Mouse (Mus musculus): Measurements from ENCODE around the gene Ctsw.
"Not testable (repeated sequence)": the region's sequence is repeated elsewhere in the genome, so short reads cannot be mapped to it uniquely, and the experiment has no call there.

The Ctsw gene

DNA sequence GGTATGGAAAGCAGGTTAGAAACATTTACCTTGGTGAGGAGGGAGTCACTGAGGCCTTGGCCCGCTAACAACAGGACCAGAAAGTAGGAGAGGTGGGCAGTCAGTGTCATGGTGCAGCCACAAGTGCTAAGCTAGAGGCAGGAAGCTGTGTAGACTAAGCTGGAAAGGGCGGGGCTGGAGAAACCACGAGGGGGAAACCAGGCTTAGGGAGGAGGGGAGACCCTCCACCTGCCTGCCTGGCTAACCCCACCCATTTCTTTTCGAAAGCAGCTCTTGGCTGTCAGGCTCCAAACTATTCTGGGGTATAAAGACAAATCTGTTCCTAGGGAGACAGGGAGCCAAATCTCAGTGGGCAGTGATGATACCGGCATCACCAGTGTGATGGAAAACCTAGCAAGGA lies at the start of gene Ctsw:
Gene Ctsw (minus strand): TSS at position 134 of the 400 bp plus-strand sequence.
- peak; percentile 82 for DNase-seq

DNA sequence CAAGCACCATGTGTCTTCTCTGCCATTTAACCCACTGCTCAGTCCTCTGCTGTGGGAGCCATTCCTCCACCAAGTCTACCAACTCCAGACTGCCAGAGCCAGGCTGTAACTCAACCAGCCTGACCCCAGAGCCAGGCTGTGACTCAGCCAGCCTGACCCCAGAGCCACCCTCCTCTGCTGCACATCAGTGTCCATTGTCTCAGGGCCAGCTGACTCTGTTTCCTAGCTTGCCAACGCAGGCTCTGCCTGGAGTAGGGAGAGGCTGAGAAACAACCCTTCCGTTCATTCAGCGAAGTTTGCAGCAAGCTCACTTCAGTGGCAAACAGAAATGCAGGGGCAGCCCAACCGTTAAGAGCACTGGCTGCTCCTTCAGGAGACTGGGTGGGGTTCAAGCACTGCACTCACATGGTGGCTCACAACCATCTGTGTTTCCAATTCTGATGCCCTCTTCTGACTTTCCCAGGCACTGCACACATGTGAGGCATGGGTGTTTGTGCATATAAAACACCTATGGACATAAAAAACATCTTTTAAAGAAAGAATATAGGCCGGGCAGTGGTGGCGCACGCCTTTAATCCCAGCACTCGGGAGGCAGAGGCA lies 48.7 kb upstream of the Ctsw start:
- no peak for DNase-seq

DNA sequence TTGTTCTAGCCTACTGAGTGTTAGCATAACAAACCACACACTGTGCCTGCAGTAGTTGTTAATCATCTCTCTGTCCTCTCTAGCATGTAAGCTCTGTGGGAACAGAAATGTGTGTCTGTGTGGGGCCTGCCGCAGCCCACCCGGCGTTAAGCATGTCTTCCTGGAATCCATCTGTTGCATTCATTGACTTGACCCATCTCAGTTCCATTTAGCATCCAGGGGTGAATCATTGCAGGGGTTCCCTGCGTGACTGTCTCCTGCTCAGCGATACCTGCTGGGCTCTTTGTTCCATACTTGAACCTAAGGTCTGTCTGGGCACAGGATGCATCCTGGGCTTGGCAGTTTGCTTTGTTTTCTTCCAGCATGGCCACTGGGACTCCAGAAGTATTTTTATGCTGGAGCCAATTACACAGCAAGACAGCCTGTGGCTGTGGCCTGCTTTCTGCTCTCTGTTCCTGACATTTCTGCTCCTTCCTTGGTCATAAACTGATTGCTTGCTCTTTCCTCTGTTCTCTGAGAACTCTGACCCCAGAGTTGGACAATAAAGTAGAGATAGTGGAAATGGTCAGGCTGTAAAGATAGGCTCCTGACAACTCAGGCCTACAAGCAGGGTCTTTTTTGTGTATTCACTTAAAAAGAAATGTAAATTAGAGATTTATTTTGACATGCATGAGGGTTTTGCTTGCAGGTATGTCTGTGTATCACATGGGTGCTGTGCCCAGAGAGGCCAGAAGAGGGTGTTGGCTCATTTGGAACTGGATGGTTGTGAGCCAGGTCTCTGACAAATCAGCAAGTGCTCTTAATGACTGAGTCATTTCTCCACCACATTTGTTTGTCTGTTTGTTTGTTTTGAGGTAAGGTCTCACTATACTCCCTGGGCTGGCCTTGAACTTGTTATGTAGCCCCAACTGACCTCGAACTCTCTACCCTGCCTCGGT lies 47.8 kb upstream of the Ctsw start:
- peak; percentile 24 for DNase-seq

DNA sequence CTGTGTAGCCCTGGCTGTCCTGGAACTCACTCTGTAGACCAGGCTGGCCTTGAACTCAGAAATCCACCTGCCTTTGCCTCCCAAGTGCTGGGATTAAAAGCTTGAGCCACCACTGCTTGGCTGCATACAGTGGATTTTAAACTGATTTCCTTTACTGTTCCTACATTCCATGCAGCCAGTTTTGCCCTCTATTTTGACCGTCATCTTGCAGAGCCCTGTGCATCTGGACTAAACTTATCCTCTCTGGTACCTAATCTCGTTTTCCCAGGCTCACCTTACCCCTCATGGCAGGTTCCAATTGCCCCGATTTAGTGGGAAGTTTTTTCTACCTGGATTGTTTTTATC lies 44.7 kb upstream of the Ctsw start:
- no peak for DNase-seq

DNA sequence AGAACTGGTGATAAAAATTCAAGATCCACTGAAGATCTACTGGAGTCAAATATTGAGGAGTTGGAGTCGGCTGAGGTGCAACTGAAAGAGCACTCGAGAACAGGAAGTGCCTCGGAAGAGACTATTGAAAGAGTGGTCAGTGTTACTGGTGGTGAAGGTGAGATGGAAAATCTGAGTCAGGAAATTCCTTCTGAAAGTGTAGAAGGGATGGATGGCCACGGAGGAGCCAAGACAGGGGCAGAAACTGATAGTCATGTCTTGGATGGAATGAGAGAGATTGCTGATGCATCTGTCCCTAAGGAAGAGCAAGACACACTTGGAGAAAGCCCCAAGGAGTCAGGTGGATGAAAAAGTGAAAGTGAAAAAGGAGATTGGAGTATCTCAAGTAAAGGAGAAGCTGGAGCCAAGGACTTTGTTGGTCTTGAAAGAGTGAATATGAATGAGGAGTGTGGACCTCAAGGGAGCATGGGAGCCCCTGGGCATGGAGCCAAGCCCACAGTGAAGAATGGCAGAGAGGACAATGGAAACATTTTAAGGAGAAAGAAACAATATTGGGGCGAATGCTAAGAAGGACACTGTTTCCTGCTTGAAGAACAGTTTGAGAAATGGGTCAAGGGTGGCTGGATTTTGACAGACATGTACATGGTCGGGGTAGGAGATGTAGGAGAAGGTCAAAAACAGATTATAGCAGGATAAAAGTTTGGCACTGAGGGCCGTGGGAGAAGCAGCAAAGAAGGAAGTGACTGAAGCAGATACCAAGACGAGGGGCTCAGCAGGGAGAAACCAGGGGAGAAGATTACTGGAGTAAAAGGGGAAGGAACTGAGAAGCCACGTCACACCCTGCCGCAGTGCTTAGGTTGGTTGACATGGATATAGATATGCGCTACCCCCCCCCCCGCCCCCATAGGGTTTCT lies 44.0 kb upstream of the Ctsw start:
- DNase-seq, result no peak

DNA sequence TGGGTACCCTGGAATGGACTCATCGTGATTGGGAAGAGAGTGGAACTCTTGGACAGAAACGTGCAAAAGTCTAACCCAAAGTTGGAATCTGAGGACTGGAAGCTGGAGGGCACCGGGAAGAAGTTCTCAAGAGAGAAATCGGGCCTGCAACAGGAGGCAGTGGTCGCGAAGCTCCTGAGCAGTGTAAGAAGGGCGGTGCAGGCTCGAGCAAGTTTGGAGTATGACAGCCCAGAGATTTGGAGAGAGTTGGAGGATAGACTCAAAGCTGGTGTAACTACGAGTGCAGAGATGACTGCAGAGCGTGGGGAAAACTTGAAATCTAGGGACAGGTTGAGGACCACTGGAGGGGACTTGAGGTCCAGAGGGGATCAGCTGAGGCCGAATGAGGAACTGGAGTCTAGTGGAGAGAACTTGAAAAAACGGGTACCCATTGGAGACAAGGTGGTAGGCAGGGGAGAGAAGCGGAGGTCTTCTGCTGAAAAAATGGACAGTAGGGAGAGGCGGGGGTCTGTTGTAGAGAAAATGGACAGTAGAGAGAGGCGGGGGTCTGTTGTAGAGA lies 42.8 kb upstream of the Ctsw start:
- no peak for DNase-seq

DNA sequence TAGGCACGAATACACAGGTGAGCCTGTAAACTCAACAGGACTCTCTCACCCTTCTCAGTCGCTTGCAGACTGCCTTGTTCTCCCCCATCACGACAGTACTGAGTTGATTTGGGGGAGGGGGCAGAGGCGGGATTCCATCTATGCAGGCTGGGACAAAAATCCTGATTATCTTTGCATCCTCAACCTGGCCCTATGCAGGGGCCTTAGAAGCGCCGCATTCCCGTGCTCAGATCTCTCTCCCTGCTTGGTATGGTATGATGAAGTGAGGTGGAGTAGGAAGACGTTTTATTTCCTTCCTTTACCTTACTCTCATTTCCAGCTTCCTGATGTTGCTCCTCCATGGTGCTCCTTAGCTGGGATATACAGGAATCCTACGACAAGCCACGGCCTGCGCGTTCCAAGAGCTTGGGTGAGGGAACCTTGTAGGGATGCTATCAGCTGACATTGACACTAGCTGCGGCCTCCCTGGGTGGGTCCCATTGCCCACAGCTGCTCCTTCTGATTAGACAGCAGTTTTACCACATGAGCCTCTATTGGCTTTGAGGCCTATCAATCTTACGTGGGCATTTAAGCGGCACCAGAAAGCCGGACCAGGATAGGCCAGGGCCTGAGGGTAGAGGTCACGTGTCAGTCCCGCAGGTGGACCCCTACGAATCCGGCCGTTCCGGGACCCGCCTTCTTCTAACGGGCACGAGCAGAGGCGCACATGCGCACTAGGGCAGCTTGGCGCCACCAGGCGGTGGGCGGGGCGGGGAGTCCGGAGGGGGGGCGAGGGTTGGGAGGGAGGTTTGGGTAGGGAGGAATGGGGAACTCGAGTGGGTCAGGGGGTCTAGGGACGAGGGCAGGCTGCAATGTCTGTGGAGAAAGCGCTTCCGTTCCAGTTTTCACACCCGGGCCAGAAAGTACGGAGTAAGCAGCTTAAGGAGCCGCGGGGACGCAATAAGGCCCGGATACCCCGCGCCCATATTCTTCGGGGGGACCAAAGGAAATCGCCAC lies 42.0 kb upstream of the Ctsw start, which contains the start of gene Snx32:
Gene Snx32 (minus strand): TSS at position 508 of the 996 bp plus-strand sequence.
- DNase-seq, result peak; percentile 97

DNA sequence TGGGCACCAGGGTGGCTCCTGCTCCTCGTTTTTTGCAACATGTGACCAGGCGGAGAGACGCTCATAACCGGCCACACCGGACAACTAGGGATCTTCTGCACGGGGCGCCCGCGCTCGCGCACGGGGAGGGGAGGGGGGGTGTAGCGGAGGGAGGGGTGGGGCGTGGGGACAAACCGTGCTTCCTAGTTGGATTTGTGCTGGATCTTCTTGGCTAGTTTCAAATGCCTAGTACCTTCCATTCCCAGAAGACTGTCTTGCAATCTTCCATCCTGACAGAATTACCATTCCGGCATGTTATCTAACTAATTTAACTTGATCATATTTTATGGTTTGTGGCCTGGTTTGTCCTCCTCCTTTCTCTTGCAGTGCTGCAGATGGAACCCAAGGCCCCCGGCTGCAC lies 35.4 kb upstream of the Ctsw start, which contains the start of gene 1700020D05Rik:
Gene 1700020D05Rik (minus strand): TSS at position 101 of the 400 bp plus-strand sequence.
- DNase-seq, result no peak

DNA sequence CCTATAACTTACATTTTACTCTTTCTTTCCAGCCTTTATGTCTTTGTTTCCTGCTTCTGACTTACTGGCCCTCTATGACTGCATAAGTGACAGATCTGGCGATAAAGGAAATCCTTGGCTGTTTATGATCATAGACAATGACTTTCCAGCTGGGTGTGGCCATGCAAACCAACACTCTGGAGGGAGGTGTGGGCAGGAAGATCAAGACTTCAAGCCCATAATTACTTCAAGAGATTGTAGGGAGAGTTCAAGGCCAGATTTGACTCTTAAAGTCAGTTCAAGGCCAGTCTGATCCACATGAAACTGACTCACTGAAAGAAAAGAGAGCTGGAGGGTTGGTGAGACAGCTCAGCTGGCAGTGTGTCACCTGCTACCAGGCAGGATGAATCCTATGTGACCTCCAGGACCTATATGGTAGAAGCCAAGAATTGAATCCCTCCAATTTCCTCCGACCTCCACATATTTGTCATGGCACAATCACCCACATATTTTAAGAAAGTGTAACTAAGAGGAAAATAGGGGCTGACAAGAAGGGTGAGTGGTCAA lies 32.1 kb upstream of the Ctsw start:
- DNase-seq, result no peak

DNA sequence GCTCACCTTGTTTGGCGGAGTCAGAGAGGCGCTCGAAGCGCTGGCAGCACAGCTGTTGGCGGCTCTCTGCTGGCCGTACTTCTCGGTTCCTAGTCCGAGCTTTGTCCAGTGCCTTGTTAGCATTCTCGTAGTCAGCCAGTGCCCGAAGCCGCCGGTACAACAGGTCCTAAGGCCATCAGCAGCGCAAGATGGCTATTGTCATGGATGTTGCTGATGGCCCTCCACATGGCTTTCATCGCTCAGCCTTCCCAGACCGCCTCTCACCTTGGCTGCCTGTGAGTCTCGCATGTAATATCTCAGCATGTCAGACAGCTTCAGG lies 27.7 kb upstream of the Ctsw start:
- no peak for DNase-seq

DNA sequence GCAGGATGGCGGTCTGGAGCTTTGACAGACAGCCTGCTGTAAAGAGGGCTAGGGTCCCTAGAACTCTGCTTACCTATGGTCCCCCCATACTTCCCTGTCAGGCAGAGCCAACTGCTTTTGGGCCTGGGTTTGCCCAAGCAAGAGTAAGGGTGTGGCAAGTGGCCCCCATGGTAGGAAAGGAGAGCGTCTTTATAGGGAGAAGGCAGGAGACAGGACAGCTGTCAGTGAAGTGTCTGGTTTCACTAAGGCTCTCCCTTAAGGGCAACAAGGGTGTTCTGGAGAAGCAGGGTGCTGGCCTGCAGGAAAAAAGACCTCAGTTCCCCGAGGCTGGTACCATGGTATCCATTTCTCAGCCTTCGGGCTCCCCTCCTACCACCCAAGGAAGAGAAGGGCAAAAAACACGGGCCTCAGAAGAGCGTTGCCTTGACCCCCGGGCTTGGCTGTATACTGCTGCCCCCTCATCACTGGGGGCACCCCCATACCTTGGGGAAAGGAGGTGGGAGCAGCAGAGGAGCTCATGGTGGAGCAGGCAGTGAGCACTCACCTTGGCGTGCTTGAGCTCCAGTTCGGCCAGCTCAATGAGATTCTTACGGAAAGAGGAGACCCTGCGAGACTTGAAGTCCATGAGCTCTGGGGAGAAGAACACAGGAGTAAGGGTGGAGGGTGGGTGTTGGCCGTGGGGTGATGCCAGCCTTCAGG lies 27.2 kb upstream of the Ctsw start:
- no peak for DNase-seq

DNA sequence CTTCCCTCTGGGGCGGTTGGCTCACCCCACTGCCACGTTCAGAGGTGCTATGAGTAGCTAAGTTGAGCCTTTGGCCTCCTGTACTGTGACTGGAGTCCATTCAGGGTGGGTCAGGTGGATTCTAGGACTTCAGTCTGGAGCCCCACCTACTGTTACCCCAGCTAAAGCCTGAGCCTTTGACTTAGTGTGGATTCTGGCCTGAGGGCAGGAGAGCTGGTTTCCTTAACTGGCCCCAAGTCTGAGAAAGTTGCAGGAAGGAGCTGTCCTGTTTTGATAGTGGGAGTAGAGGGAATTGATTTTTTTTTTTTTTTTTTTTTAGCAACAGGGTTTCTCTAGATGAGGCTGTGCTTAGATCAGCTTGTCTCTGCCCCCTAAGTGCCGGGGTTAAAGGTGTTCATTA lies 26.0 kb upstream of the Ctsw start:
- DNase-seq, result no peak

DNA sequence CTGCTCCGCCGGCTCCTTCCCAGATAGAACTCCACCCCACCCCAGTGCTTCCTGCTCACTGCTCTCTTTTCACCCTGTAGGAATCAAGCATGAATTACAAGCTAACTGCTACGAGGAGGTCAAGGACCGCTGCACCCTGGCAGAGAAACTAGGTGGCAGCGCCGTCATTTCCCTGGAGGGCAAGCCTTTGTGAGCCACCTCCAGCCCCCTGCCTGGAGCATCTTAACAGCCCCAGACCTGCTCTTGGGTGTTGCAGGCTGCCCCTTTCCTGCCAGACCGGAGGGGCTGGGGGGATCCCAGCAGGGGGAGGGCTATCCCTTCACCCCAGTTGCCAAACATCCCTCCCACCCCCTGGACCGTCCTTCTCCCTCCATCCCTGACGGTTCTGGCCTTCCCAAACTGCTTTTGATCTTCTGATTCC lies 25.0 kb upstream of the Ctsw start:
- not testable (repeated sequence) for DNase-seq

DNA sequence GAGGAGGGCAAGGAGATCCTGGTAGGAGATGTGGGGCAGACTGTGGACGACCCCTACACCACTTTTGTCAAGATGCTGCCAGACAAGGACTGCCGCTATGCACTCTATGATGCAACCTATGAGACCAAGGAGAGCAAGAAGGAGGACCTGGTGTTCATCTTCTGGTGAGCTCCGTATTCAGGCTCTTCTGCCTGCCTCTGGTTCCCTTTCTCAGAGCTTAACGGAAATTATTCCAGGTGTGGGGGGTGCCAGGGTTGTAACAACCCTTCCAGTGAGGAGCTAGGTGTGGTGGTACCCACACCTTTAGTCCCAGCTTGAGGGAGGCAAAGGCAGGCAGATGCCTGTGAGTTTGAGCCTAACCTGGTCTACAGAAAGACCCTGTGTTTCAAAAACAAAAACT lies 24.3 kb upstream of the Ctsw start:
- no peak for DNase-seq

DNA sequence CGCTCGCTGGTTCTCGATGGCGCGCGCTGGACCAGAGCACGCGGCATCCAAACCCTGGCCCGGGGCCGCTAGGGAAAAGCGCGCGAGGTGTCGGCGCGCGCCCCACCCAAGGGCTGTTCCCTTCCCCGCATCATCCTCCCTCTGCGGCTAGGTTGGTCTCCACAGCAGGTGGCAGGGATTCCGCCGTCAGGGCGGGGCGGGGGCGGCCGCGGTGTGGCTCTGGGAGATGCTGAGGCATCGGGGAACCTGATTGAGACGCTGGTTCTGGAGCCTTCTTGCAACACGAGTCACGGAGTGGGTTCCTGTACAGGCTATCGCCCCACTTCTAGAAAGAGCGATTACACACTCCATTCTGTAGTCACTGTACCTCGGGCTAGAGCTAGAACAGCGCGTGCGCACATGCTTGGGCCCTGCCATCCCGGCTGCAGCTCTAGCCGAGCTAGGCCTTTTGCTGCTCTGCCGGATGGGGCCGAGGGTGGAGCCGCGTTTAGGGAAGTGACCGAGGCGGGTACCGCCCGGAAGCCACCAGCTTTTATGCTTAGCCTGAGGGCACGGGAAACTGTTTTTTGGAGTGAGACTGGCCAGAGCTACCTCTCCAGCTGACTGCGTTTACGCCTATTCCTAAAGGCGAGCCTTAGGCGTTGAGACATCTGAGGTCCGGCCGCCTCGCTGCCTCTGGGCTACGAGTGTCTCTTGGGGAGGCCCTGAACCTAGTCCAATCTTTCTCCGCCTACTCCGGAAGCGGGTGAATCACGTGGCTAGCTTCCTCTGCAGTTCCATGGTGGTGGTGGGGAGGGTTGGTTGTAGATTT lies 22.8 kb upstream of the Ctsw start:
- peak; percentile 86 for DNase-seq

DNA sequence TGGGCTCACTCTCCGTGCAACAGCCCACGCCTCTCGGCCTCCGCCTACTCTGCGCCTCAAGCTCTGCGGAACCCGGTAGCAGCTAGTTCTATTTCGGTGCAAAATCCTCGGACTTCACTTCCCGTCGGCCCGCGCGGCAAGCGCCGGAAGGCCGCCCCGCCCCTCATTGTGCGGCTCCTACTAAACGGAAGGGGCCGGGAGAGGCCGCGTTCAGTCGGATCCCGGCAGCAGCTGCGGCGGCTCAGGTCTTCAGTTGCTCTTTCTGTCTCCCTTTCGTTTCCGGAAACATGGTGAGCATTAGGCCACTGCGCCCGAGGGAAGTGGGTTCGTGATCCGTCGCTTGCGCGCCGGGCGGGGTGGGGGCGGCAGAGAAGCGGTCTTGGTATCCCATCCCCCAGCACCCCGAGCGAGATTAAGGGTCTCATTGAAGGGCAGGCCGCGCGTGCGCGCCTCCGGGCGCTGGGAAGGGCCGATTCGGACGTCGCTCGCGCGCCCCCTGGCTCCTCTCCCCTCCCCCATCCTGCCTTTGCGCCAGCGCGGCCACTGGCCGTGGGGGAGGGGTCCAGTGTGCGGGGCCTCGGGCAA lies 22.1 kb upstream of the Ctsw start, which contains the start of gene Cfl1:
Gene Cfl1 (plus strand): TSS at position 143 of the 585 bp plus-strand sequence.
- peak; percentile 97 for DNase-seq

DNA sequence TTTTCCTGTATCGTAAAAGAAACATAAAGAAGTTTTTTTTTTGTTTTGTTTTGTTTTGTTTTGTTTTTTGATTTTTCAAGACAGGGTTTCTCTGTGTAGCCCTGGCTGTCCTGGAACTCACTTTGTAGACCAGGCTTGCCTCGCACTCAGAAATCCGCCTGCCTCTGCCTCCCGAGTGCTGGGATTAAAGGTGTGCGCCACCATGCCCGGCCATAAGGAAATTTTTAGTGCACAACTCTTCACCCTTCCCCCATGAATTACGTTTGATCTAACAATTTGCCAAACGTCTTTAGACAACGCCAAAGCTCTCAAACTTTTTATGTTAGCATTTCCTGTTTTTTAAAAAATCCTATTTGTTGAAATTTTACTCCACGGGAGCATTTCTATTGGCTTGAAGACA lies 21.4 kb upstream of the Ctsw start:
- DNase-seq, result not testable (repeated sequence)

DNA sequence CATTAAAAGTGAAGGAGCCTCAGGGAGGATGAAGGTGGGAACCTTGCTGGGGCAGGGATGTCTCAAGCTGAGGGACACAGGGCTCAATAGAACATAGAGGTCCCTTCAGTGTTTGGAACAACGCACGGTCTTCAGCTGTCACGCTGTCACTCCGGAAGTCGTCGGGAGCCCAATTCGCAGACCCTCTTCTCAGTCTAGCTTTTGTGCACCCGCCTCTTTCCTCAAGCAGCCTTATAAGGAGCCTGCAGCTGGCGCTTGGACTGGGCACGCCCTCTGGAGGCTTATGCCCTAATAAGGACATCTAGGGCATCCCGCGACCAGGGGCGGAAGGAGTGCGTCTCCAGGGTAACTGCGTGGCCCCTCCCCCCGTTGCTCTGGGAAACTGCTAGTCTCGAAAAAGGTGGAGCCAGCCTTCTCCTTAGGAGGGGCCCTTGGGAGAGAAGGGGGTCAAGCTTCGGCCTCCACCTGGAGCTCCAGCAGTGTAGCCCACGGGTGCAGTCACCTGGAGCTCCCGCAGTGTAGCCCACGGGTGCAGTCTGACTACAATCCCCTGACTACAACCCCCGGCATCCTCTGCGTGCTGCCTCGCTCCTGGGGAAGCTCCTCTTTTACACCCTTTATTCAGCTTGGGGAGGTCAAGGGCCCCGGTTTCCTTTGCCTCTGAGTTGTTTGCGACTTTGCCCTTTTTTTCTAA lies 20.7 kb upstream of the Ctsw start:
- DNase-seq, result peak; percentile 99
